Mouse (Mus musculus): Measurements from ENCODE around the gene Rras2.

DNA sequence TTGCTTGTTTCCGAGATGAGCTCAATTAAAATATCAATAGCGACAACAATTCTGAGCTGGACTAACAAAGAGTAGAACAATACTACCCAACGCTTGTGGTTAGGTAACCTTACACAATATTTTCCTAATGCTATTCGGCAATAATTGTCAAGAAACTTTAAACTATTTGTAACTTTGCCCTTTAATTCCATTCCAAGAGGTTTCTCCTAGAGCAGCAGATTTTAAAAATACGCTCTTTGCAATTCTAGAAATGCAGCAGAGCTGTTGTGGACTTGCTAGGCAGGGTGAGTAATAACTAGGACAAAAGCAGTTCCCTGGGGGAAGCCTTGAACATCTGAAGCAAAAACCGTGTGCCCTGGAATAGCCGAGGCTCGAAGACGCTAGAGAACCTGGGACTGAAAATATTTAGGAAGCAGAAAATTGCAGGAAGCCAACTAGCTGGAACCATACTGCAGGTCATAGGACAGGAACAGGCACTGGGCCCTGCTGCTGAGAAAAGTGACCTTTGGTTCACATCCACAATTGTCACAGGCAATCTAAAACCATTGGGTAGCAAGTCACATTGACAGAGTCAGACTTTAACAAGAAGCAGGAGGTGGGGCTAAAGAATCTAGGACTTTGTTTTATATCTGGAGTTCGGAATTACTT lies 24.7 kb upstream of the Rras2 start:
- TF ChIP-seq CTCF (IDR thresholded peaks at IDR 0.05; ENCODE audit: borderline replicate concordance, insufficient read depth, low read length) (no peak), POLR2A (IDR thresholded peaks at IDR 0.05; ENCODE audit: low read depth, low read length) (no peak)

All from embryonic fibroblast, embryonic 13.5 days (primary cell).